Mouse (Mus musculus) gastrocnemius, postnatal 36 days (tissue): ENCODE data around the gene Ccdc7a. TPM values are rescaled to one million over a fixed set of nuclear protein-coding genes. Genes with fewer than 3 reads are reported as not detected.
A peak's percentile ranks its signal among the peaks of the same experiment; 100 is the strongest.
"Not testable (repeated sequence)": the region's sequence is repeated elsewhere in the genome, so short reads cannot be mapped to it uniquely, and the experiment has no call there.

ENCODE experiments used
- DNase-seq, 2 experiments: peaks; one replicate each; pipeline ENCODE4 v3.0.0; 2022
- intact Hi-C: fragments of 180-260 bp; cut with DNase I; formaldehyde crosslinking; loops from one replicate; pipeline ENCODE4 v1.15.1; 2025
- long read RNA-seq, 2 experiments: library from polyadenylated mRNA; stranded (forward); transcript quantifications; one replicate each; pipeline ENCODE4 v2.0.0; 2021
- total RNA-seq, 2 experiments: library from RNA; stranded (reverse); gene quantifications; 2 replicates each; pipeline ENCODE4 v1.2.3; 2021

The Ccdc7a gene
- total RNA-seq: not detected
- long read RNA-seq, experiment 1: 0 reads
- long read RNA-seq, experiment 2, partial matches to known transcripts: 0 of 1 reads
- long read RNA-seq, experiment 2, other reads (novel, unspliced or antisense): 1 of 1 reads

DNA sequence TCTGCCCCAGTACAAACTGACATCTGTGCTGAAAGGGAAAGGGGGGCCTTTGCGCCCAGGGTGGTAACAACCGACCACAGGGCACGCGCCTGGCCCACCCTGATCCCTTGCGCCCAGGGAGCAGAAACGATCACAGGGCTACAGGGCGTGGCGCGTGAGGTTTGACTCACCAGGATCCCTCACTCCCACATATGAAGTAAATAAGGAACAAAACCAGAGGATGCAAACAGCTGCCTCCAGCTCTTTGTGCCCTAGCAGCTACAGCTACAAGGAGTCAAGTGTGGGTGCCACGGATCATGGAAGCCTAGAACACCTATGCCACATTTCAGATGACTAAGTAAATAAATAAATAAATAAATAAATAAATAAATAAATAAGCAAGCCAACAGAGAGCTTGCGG lies at the start of gene Ccdc7a:
Gene Ccdc7a (minus strand): TSS at position 101 of the 400 bp plus-strand sequence.
- DNase-seq, intact Hi-C loops: not testable (repeated sequence)

DNA sequence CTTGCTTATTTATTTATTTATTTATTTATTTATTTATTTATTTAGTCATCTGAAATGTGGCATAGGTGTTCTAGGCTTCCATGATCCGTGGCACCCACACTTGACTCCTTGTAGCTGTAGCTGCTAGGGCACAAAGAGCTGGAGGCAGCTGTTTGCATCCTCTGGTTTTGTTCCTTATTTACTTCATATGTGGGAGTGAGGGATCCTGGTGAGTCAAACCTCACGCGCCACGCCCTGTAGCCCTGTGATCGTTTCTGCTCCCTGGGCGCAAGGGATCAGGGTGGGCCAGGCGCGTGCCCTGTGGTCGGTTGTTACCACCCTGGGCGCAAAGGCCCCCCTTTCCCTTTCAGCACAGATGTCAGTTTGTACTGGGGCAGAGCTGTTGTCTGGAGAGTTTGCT lies 1.5 kb upstream of the Ccdc7a start, which contains the start of gene Ccdc7b:
Gene Ccdc7b (plus strand): TSS at position 301 of the 400 bp plus-strand sequence.
- DNase-seq, intact Hi-C loops: not testable (repeated sequence)

DNA sequence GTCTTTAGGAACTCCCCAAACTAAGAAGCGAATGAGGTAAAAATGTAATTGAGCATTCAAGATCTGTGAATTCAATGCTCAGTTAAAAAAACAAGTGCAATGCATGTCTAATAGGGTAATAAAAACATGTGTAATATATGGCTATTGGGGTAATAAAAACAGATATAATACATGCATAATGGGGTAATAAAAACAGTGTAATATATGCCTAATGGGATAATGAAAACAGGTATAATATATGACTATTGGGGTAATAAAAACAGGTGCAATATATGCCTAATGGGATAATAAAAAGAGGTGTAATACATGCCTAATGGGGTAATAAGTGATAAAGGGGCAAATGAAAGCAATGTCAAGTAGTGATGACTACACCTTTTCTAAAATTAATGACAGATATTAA lies 73.9 kb downstream of the Ccdc7a start:
- intact Hi-C loops: no loop called here
- no peak for DNase-seq

DNA sequence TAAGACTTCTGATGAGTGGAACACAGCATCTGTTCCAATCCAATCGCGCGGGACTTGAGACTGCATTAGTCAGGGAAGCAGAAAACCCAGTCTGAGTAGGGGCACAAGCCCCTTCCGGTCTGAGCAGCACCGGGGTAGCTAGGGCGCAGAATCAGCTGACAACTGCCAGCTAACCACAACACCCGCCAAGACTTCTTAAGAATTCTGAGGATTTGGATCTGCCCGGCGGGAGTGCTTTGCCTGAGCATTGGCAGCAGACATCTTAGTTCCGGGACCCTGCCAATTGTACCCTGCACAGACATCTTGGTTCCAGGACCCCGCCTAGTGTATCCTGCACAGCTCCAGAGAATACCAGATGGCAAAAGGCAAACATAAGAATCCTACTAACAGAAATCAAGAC lies 116.4 kb downstream of the Ccdc7a start:
- DNase-seq, intact Hi-C loops: not testable (repeated sequence)

DNA sequence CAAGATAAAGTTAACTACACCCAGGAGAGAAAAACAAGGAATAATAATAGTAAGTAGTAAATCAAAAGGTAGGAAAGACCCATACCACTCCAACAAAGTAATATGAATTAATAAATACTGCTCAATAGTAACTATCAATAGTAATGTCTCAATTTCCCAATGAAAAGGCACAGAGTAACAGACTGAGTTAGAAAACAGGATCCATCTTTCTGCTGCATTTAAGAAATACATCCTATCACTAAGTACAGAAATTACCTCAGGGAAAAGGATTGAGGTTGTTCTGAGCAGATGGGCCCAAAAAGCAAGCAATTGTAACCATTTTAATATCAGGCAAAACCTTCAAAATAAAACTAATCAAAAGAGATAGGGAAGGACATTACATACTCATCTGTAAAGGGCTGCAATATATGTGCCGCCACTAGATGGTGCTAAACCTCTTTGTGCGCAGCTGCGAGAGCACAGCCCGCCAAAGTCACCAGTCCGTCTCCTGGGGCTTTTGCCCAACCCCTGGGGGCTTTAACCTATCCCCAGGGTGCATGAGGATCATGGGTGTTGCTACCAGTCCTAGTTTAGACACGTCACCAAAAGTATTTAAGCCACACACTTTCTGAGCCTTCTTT lies 124.2 kb downstream of the Ccdc7a start:
- intact Hi-C loops: not testable (repeated sequence)
- peak in 1 of 2 experiments; percentile 3 for DNase-seq

DNA sequence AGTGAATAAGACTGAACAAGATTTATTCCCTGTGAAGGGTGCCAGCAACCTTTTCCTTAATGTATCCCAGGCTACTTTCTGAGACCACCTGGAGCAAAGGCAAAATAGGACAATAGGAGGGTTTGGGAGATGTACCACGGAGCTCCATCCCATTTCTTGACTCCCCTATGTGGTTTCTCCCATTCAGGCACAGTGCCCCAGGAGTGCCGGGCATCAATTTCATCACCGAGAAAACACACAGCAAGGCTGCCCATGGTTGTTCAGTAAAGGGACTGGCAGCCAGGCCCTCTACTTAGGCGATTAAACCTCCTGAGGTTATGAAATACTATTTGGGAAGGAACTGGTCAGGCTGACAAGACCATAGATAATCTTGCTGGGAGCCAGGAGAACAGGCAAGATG lies 131.9 kb downstream of the Ccdc7a start:
- intact Hi-C loops: no loop called here
- no peak for DNase-seq

DNA sequence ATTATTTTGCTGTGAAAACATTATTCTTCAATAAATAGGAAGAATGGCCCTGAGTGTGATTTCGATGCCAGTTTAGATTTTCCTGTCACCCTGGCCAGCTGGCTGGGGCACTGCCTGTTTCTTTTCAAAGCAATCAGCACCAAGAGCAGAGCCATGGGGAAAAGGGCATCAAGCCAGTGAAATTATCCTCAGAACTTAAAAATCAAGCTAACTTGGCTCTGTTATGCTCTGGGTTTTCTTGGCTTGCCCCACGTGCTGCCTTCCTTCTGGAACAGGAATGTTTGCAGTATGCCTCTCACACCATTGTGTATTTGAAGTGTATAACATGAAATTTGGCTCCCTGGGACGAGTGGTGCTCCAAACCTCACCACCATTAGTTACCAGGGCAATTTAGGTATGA lies 182.6 kb downstream of the Ccdc7a start:
- no peak for DNase-seq
- intact Hi-C loops: no loop called here

DNA sequence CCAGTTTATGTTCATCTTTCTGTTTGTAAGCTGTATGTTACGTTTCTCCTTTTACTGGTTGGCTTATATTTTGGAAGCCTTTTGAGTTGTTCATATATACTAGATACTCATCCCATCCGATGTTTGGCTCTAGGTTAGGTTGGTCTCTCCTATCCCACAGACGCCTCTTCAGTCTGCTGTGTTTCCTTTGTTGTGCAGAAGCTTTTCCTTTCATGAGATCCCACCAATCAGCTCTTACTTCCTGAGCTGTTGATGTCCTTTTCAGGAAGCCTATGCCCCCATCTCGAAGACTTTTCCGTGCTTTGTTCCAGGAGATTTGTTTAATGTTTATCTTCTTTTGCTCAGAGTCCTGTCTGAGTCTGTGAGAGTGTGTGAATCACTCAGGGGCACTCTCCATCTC lies 221.6 kb downstream of the Ccdc7a start:
- intact Hi-C loops: no loop called here
- DNase-seq: no peak

DNA sequence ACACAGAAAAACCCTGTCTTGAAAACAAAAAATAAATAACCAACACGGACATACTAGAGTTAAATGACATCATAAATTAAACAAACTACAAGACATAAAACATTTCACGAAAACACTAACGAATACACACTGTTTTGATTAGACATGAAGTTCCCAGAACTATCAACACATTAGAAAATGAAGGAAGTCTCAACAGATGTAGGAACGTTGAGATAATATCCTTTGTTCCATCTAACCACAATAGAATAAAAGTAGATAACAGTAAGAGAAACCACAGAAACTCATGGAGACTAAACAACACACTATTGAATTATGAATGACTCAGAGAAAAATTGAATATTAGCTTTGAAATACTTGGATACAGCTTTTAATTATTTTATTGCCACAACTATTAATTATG lies 252.8 kb downstream of the Ccdc7a start:
- intact Hi-C loops: no loop called here
- DNase-seq: no peak

DNA sequence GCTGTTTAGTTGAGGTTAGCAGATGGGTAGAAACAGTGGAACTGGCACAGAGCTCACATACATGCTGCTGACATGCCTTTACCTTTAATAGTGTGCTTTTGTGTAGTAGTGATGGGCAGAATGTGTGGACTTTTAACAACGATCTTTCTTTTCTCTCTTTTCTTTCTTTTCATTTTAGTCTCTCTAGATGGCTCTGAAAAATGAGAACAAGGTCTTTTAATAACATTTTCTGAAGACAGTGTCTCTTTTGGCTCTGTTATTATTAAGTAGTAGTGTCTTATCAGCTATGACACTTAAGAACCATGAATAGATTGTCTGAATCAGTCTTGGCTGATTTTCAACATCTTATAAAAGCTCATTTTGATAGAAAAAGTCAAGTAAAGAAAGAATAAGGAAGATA lies 266.7 kb downstream of the Ccdc7a start, which contains the start of gene Gm3952:
Gene Gm3952 (minus strand): TSS at position 101 of the 400 bp plus-strand sequence.
- DNase-seq: no peak
- intact Hi-C loops: no loop called here

DNA sequence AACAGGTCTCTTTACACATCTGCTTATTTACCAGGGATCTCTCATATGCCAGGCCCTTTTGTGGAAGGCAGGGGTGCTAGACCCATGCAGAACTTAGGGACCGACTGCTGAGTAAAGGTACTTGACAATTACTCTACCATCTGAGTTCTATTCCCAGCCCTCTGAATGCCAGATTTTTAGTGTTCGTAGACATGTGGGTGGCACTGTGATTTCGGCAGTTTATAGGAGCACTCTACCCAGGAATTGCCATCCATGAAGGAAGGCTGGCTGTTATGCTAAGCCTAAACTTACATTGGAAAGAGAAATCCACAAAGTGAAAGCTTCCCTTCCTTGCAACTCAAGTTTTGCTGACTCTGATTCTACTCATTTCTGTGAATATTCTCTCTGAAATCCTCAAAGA lies 329.6 kb downstream of the Ccdc7a start:
- DNase-seq: no peak
- intact Hi-C loops: no loop called here

DNA sequence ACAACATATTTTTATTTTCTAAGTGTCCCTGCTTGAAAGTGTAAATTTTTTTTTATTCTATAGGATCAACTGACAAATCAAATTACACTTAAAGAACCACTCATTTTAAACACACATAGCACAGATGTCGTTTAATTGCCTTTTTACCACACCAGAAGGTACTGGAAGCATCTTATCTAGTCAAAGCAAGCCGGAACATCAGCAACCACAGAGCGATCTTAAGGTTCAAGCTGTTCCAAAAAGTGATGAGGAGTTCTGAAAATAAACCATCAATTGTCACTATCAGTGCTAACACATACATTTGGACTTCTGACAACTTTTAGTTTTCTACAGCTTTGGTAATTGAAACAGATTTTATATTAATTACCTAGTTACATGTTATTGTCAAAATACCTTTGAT lies 331.2 kb downstream of the Ccdc7a start:
- intact Hi-C loops: no loop called here
- DNase-seq: no peak

DNA sequence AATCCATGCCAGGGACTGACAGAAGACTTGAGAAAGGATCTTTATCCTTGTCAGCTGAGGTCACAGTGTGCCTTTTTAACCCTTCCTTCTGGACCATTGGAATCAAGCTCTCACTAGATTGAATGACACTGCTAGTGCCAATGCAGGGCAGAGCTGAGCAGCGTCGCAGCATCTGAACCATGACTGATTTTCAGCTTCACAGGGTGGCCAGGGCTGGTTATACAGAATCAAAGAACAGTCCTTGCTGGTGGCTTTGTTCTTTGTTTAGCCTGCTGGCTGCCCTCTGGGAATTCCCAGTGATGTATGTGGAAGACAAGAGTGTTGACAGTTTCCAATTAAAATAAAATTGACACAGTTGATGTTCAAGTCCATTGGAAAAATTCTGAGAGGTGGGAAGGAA lies 333.1 kb downstream of the Ccdc7a start:
- DNase-seq: no peak
- intact Hi-C loops: no loop called here

DNA sequence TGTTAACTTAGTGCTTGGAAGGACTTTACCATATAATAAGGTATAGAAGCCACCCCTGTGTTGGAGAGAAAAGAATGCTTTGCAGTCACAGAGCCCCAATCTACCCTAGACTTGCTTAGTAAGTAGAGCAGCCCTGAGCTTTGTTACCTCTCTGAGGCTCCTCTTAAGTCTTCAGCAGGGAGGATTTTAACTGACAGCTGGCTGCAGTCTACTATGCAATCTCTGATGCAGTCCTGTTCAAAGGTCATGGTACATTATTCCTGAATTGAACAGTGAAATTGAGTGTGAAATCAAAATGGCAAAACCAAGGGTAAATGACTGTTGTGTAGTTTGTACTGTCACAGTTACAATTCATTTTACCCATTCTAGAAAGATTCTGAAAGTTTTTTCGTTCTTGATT lies 338.1 kb downstream of the Ccdc7a start:
- intact Hi-C loops: no loop called here
- no peak for DNase-seq

DNA sequence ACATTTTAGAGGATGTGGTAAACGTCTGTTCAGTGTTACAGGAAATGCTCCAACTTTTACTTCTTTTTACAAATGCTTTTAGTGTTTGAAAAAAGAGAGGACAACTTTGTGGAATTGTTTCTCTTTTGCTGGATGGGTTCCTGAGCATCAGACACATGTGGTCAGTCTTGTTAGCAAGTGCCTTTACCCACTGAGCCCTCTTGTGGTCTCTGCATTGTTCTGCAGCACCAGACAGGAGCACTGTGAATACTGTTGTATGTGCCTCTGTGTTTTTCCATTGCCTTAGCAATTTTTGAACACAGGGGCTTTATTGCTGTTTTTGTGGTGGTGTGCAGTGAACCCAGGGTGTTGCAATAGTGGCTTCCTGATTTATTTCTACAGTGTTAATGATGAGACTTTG lies 340.5 kb downstream of the Ccdc7a start:
- no peak for DNase-seq
- intact Hi-C loops: no loop called here

DNA sequence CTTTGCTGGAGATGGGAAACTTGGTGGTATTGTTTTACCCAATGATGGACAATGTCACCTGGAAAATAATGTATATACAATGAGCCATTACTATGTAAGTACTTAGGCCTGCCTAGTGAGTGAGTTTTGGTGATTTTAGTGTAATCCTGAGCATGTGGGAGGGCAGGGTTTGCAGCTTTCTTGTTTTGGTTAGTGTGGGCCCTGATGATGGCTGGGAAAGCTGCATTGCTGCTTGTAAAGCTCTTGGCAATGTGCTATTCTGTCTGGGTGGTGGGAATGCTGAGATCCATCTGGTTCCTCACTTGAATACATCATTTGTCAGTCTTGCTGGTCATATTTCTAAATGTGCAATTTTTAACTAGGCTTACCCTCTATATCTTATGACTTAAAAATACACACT lies 349.1 kb downstream of the Ccdc7a start:
- intact Hi-C loops: no loop called here
- DNase-seq: no peak

DNA sequence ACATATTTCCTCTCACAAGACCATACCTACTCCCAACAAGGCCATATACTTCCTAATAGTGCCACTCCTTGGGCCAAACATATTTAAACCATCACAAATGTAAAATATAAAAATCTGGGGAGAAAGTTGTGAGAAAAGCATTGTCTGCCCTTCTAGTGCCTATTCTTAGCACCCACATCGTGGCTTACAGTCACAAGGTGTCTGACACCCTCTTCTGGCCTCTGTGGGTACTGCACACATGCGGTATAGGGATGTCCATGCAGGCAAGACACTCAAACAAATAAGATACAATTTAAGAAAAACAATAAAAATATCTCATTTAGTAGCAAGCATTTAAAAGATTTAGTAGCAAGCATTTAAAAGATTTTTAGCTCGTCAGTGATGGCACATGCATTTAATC lies 356.1 kb downstream of the Ccdc7a start:
- peak; percentile 77 to 79 for DNase-seq
- intact Hi-C loops: loop anchor here (2.0 to 10.0 kb wide), 2 partner anchors 56 to 194 kb away; no protein-coding TSS in a partner anchor

DNA sequence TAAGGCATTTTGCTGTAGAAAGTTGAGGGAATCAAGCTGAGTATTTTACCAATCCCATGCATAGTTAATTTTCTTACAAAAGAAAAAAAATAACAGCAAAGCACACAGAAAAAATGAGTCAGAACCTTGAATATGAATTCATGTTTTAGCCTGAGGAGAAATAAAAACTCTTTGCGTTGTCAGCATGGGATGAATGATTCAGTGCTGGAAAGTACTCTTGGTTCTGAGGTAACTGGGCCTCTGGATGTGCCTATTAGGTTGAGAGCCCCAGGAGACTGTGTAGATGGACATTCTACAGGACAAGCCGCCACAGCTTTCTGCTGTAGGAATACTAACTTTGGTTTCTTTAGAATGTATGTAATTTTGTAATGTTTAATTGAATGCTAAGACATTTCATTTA lies 360.5 kb downstream of the Ccdc7a start:
- no peak for DNase-seq
- intact Hi-C loops: loop anchor here (10.0 kb wide), 1 partner anchor 190 kb away; no protein-coding TSS in a partner anchor

DNA sequence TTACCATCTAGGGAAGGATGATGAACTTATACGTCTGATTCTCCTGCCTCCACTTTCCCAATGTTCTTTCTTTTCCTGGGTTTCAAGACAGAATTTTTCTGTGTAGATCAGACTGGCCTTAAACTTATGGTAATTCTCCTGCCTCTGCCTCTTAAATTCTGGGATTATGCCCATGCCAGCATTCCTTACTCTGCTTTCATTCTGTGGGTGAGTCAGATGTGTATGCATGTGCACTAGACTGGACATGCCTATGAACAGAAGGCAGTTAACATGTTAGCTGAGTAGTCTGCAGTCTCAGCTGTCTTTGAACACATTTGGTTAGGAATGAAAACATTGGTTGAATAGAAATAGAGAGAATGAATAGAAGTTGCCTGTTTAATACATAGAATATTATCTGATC lies 360.9 kb downstream of the Ccdc7a start:
- intact Hi-C loops: loop anchor here (10.0 kb wide), 1 partner anchor 190 kb away; no protein-coding TSS in a partner anchor
- DNase-seq: no peak

DNA sequence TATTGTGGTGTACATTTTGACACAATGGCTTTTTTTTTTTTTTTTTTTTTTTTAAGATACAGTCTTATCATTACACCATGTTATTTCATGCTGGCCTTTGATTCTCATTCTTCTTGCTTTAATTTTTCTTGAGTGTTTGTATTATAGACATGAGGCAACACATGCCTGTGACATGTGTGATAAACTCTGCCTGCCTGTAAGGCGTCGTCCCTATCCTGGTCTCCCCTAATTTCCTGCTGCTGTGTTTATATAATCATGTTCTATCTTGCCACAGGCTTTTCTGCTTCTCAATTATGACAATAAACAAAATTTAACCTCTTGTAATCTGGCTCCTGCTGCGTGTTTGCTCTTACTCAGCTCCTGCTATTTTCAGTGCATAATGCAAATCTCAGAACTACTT lies 367.4 kb downstream of the Ccdc7a start:
- intact Hi-C loops: no loop called here
- DNase-seq: no peak

DNA sequence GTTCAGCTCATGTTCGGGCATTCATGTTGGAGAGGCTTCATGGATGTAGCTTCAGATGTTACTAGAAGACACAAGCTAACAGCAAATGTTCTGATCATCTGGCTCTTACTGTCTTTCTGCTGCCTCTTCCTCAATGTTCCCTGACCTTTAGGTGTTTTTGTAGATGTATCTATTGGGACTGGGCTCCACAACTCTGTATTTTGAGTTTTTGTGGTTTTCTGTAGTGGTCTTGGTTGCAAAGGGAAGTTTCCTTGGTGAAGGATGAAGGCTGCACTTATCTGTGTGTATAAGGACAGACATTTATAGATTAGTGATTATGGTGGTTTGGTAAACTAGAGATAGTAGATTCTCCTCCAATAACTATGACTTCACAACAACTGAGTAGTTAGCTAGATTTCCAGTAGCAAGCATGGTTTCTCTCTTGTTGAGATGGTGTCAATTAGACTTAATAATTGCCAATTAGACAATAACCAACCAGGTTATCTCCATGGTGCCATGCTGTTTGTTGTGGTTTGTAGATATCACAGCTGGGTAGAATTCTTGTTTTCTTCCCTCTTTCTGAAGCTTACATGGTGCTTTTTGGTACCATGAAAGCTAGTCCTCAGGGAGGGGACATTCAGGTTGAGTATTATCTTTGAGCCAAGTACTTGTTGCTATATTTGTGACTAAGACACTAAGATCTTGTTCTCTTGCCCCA lies 368.5 kb downstream of the Ccdc7a start:
- intact Hi-C loops: no loop called here
- no peak for DNase-seq

DNA sequence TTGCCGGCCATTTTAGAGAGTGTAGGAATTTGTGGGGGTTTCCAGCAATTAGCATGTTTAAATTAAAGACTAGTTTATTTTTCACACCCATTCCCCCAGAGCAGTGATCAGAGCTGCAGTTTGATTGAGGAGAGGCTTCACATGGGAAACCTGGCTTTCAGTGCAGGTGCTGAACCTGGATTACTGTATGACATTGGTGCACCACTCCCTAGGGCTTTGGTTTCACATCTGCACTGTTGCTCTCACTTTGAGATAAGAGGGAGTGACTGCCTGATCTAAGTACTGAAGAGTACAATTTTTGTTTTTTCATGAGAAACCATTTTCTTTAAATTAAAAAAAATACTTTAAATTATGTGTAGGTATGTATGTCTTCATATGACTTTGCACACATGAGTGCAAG lies 375.3 kb downstream of the Ccdc7a start:
- DNase-seq: no peak
- intact Hi-C loops: no loop called here
